Mouse (Mus musculus) heart, postnatal 0 days (tissue): Measurements from ENCODE around the gene Olfr1395.
"Not testable (repeated sequence)": the region's sequence is repeated elsewhere in the genome, so short reads cannot be mapped to it uniquely, and the experiment has no call there.

Experiments
- CTCF ChIP-seq: IDR thresholded peaks from 2 replicates; pipeline ENCODE4 v1.5.1; 2016; ENCODE audit warnings: antibody characterized with exemption, control low read depth, low read depth
- EP300 ChIP-seq: IDR thresholded peaks from 2 replicates; pipeline ENCODE4 v1.6.1; 2016; ENCODE audit warnings: antibody characterized with exemption, low read depth

- not testable (repeated sequence) for TF ChIP-seq CTCF, EP300
Observed at GRCm38 (mm10) chr11:49194771-49195170, 52.7 kb downstream of the Olfr1395 start.
